Mouse (Mus musculus): ENCODE results near the gene Gm4924.

Gm4924 gene

GRCm38 (mm10) chr10:82354083-82355010, at the start of gene Gm4924:
Gene Gm4924 (plus strand): TSS chr10:82354255.
- peak; percentile 91 for DNase-seq

DNA sequence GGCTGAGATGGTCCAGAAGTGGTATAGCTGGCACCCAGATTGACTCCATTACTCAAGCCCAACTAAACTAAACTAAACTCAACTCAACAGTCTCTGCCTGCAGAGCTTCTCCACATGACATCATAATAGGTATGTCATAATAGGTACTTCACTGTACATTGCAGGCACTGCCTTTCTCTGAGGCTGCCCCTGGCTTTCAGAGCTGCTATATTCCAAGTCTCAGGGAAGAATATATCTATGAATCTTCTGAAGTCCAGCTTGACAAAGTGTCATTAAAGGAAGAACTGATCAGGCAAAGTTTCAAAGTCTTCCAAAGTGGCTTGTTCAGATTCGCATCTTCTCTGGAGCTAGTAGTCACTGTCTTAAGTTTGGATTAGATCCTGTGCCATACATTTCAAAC, 37.6 kb upstream of the Gm4924 start, which contains the start of gene 4932415D10Rik:
Gene 4932415D10Rik, minus strand, starts transcription at position 101 of the 400 bp plus-strand sequence.
- no peak for DNase-seq

DNA sequence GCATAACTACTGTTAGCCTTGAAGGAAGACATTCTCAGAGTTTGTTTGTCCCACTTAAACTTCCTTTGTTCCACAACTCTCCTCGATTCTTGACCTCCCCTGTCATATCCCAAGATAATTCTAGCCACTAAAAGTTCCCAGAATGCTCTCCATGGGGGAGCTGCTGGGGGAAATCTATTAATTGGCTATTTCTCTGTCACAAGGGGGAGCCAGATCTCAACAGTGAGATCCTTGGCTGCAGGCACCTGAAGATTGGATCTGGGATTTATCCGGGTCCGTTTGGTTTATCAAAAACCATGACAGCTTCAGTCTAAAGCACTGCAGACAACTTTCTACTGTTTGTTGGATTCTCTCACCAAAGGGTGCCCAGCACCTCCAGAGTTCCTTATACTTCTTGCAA, 33.9 kb upstream of the Gm4924 start:
- no peak for DNase-seq

DNA sequence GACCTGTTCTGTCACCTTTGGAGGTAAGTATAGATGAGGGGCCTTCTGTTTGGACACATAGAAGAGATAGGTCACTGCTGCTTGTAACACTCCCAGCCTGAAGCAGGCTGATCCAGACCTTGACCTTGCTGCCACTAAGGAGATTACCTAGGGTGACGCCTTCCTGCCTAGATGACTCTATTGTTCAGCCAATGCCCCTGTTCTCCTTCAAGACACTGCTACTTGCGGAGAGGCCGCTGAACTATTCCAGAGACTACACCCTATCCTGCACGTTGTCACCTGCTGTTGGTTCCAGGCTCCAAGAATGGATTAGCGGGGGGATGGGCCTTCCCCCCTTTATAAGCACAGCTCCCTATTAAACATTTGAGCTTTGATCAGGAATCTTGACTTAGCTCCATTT, 24.2 kb upstream of the Gm4924 start:
- no peak for DNase-seq

DNA sequence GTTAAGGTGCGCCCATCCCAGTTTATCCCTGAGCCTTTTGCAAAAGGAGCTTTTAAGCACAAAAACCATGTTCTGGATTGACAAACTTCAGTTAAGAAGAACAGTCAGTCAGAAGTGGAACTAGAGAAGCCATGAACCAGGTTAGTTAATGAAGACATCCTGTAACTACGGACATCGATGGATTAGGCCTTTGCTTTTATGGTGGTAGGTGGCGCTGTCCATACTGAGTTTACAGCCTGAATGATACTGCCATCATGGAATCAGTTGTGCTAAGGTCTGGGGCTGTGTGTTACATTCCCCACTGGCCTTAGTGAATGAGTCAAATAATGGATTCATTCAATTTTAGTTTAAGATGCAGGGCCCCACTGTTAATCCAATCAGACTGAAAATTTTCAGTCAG, 1.3 kb downstream of the Gm4924 start:
- no peak for DNase-seq

- no peak for DNase-seq
These were observed 7.9 kb downstream of the Gm4924 start for GRCm38 (mm10) chr10:82361911-82362310.

- no peak for DNase-seq
These were observed 28.9 kb downstream of the Gm4924 start for GRCm38 (mm10) chr10:82382992-82383391.

GRCm38 (mm10) chr10:82409511-82409910, 55.5 kb downstream of the Gm4924 start:
- no peak for DNase-seq

GRCm38 (mm10) chr10:82423631-82424030, 69.6 kb downstream of the Gm4924 start:
- no peak for DNase-seq

All from cerebellum, adult 9-10 months (tissue).